Mouse (Mus musculus) MEL-GATA-1-ER (cell line): ENCODE data around the gene Klk1b16.
"Not testable (repeated sequence)": the region's sequence is repeated elsewhere in the genome, so short reads cannot be mapped to it uniquely, and the experiment has no call there.

Experiments
- DNase-seq: peaks from one replicate; pipeline ENCODE4 v3.0.0-alpha.2; 2012; ENCODE audit warnings: low read depth; ENCODE audit errors: extremely low read depth

Gene Klk1b16

DNA sequence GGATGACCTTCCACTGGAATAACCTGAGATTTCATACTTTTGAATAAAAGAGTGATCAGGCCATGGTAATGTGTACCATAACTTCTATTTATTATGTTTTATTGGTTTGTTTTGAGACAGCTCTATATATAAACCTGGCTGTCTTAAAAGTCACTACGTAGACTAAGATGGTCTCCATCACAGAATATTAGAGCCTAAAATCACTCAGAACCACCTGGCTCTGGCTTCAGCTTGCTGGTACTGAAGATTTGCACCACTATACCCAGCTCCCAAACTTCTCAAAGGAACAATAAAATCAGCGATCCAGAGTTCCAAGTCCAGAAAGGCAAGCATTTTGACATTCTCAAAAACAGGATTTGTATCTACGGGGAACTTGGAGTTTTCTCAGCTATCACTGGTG lies at the start of gene Klk1b16:
TSS of gene Klk1b16 (plus strand) at position 301 of the 400 bp plus-strand sequence.
- DNase-seq = no peak

DNA sequence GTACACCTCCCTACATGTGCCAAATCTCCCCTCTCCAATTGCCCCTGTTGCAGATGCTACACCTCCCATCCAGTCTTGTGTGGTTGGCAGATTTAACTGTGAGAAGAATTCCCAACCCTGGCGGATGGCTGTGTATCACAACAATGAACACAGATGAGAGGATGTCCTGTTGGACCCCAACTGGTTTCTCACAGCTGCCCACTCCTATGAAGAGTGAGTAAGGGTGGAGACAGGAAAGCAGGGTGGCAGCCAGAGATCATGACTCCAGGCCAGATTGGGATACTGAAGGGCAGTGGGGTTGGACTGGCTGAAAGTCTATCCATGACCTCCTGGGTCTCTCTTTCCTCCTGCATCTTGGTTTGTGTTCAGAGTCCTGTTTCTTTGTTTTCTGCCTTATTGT lies 40.5 kb upstream of the Klk1b16 start:
- DNase-seq = no peak

DNA sequence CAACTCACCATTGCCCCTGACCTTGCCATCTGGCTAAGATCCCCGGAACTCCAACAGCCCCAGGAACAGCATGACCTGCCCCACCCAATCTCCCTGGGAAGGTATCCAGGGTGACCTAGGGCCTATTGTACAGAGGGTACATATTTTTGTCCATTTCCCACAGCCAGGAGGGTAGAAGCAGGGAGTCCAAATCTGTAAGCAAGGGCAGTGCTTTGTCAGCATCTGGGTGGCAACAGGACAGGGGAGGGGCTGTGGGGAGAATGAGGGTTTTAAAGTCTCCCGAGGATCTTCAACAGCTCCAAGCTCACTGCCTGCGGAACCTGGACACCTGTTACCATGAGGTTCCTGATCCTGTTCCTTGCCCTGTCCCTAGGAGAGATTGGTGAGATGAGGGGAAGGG lies 34.5 kb upstream of the Klk1b16 start, which contains the start of gene Klk1b21:
TSS of gene Klk1b21 (plus strand) at position 301 of the 400 bp plus-strand sequence.
- DNase-seq = not testable (repeated sequence)

DNA sequence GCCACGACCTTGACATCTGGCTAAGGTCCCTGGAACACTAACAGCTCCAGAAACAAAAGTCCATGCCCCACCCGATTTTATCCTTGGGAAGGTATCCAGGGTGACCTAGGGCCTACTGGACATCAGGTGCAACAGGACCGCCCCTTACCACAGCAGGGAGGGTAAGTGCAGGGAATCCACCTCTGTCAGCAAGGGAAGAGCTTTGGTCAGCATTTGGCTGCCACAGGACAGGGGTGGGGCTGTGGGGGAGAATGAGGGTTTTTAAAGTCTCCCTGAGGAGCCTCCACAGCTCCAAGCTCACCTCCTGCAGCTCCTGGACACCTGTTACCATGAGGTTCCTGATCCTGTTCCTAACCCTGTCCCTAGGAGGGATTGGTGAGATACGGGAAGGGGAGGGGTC lies 24.2 kb upstream of the Klk1b16 start, which contains the start of gene Klk1b22:
TSS of gene Klk1b22 (plus strand) at position 301 of the 400 bp plus-strand sequence.
- no peak for DNase-seq

DNA sequence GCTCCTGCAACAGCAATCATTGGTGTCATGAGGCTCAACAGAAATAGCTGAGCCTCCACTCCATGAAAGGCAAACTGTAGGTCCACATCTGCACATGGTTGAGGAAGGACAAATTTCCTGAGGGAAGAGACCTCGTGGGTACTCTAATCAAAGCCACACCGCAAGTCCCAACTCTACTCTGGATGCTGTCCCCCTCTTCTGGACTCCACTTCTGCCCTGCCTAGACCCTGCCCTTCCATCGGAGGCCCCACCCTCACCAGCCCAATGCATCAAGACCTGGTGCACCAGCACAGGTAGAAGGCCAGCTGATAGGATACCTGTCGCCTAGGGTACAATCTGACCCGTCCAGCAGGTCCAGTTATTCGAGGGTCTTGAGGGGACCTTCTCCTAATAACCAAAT lies 13.1 kb upstream of the Klk1b16 start:
- DNase-seq = no peak

DNA sequence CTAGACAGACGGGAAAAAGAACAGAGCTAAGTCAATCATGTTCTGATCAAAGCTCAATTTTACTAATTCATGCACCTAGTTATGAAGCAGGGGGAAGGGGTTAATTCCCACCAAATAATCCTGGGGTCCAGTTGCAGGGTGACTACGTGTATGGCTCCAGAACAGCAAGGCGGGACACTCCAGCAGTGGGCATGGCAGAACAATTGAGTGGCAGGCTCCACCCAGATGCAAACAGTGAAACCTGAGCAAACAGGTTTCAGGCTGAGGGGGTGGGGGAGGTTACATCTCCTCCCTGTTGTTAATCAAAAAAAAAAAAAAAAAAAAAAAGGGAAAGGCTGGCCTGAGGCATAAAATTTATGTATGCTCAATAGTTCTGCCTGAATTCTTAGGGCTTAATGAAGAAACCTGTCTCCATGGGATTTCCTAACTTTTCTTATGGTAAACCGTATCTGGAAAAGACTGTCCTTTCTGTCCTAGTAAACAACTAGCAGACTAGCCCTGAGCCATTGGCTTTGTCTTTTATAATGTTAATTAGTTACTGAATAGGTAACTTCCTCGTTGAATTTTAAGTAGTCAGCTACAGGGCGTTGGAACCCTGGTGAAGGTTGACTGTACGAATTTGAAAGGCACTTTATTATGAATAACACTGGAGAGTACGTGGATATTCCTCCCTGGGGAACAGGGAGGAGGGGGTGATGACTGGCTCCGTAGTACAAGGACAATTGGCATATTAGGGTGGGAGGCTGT lies 42.9 kb downstream of the Klk1b16 start:
- no peak for DNase-seq

DNA sequence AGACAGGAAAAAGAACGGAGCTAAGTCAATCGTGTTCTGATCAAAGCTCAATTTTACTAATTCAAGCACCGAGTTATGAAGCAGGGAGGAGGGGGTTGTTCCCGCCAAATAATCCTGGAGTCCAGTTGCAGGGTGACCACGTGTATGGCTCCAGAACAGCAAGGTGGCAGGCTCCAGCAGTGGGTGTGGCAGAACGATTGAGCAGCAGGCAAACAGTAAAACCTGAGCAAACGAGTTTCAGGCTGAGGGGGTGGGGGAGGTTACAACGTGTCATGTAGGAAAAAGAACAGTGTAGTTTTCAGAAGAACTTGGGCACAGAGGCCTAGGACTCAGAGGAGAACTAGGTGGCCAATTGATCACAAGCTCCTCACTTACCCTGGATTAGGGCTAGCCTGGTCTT lies 49.9 kb downstream of the Klk1b16 start:
- not testable (repeated sequence) for DNase-seq

DNA sequence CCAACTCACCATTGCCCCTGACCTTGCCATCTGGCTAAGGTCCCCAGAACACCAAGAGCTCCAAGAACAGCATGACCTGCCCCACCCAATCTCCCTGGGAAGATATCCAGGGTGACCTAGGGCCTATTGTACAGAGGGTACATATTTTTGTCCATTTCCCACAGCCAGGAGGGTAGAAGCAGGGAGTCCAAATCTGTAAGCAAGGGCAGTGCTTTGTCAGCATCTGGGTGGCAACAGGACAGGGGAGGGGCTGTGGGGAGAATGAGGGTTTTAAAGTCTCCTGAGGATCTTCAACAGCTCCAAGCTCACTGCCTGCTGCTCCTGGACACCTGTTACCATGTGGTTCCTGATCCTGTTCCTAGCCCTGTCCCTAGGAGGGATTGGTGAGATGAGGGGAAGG lies 51.4 kb downstream of the Klk1b16 start, which contains the start of gene Klk1b24:
TSS of gene Klk1b24 (plus strand) at position 301 of the 400 bp plus-strand sequence.
- DNase-seq = not testable (repeated sequence)
